Mouse (Mus musculus) stomach, postnatal 0 days (tissue): ENCODE data around the gene Fam198a. TPM values are rescaled to one million over a fixed set of nuclear protein-coding genes. Genes with fewer than 3 reads are reported as not detected.

Experiments
- ATAC-seq: fragments of 200-750 bp; cut with Nextera tagmentation; 2 replicates; pipeline ENCODE4 v1.8.0; 2017; ENCODE audit not compliant: low FRiP score, low TSS enrichment
- DNase-seq: peaks from one replicate; pipeline ENCODE4 v3.0.0-alpha.2; 2016; ENCODE audit warnings: low spot score
- H3K27ac ChIP-seq: fragments of 300-500 bp; sonication (generic); replicated peaks from 2 replicates; pipeline ENCODE4 v1.5.1; 2014; ENCODE audit warnings: mild to moderate bottlenecking, control low read depth
- H3K27me3 ChIP-seq: fragments of 300-500 bp; sonication (generic); 2 replicates; pipeline ENCODE4 v1.6.1; 2014; ENCODE audit warnings: low read length; ENCODE audit not compliant: control insufficient read depth, insufficient read depth
- H3K36me3 ChIP-seq: fragments of 300-500 bp; sonication (generic); 2 replicates; pipeline ENCODE4 v1.6.1; 2014; ENCODE audit warnings: low read length, mixed read lengths; ENCODE audit not compliant: control insufficient read depth, insufficient read depth
- H3K4me1 ChIP-seq: fragments of 300-500 bp; sonication (generic); replicated peaks from 2 replicates; pipeline ENCODE4 v1.6.1; 2014; ENCODE audit warnings: antibody characterized with exemption; ENCODE audit not compliant: control insufficient read depth, insufficient read depth
- H3K4me2 ChIP-seq: fragments of 300-500 bp; sonication (generic); replicated peaks from 2 replicates; pipeline ENCODE4 v1.6.1; 2014; ENCODE audit warnings: low read depth, mild to moderate bottlenecking, control low read depth, moderate library complexity
- H3K4me3 ChIP-seq: fragments of 300-500 bp; sonication (generic); 2 replicates; pipeline ENCODE4 v1.5.1; 2014; ENCODE audit warnings: low read depth, low read length, control low read depth
- H3K9ac ChIP-seq: fragments of 300-500 bp; sonication (generic); 2 replicates; pipeline ENCODE4 v1.6.1; 2014; ENCODE audit warnings: mild to moderate bottlenecking, low read length, control low read depth, mixed read lengths
- H3K9me3 ChIP-seq: fragments of 300-500 bp; sonication (generic); 2 replicates; pipeline ENCODE4 v1.6.1; 2016; ENCODE audit warnings: low read length; ENCODE audit not compliant: control insufficient read depth
- CTCF ChIP-seq: IDR thresholded peaks from 2 replicates; pipeline ENCODE4 v1.5.1; 2016; ENCODE audit warnings: antibody characterized with exemption, low read depth, mild to moderate bottlenecking, moderate library complexity
- EP300 ChIP-seq: optimal IDR thresholded peaks from 2 replicates; pipeline ENCODE3; 2016; ENCODE audit warnings: antibody characterized with exemption
- WGBS: fragments of 180-500 bp; shearing (Covaris S2); extraction: QIAGEN DNeasy Blood & Tissue Kit; methylation state at CpG from one replicate; pipeline ENCODE4 v1.1.7; 2014; 5-methylcytosine and 5-hydroxymethylcytosine counted together
- polyA plus RNA-seq: library from polyadenylated mRNA; unstranded; fragments of >200 nt; fragmentation: Nextera tagmentation; extraction: Ambion mirVana; gene quantifications from 2 replicates; pipeline ENCODE4 v1.2.1, GENCODE M21; 2015

Fam198a gene
- polyA plus RNA-seq, 1 experiment from 2014 or later, result 2.7 TPM

- TF ChIP-seq CTCF (no peak), EP300 (no peak)
- ATAC-seq (no peak), DNase-seq (peak; percentile 55)
- no peak overlapping the region for H3K9ac ChIP-seq
- H3K4me2 ChIP-seq, result no peak overlapping the region
- H3K27me3 ChIP-seq, result no peaks in the 10 kb centered on the region
- H3K9me3 ChIP-seq, result no peaks in the 10 kb centered on the region
- no peak overlapping the region for H3K27ac ChIP-seq
- no peak overlapping the region for H3K4me3 ChIP-seq
- no peaks in the 10 kb centered on the region for H3K36me3 ChIP-seq
- 49% methylated on average over 5 of the region's 5 CpGs for WGBS
- no peaks in the 10 kb centered on the region for H3K4me1 ChIP-seq
Observed at GRCm38 (mm10) chr9:121968258-121968657, 17.5 kb downstream of the Fam198a start.

GRCm38 (mm10) chr9:121969841-121970381 is 19.1 kb downstream of the Fam198a start:
- H3K9ac ChIP-seq, result no peak overlapping the region
- no peak for ATAC-seq
- H3K27me3 ChIP-seq, result no peaks in the 10 kb centered on the region
- no peaks in the 10 kb centered on the region for H3K36me3 ChIP-seq
- DNase-seq, result no peak
- no peak overlapping the region for H3K4me2 ChIP-seq
- TF ChIP-seq EP300 (no peak), CTCF (no peak)
- no peak overlapping the region for H3K4me3 ChIP-seq
- H3K9me3 ChIP-seq, result no peaks in the 10 kb centered on the region
- 0 out of 2 replicates have a peak overlapping the region, but pooled peaks have one; percentile 13 for H3K27ac ChIP-seq
- no peaks in the 10 kb centered on the region for H3K4me1 ChIP-seq
- WGBS, result 24% methylated on average over 5 of the region's 5 CpGs

DNA sequence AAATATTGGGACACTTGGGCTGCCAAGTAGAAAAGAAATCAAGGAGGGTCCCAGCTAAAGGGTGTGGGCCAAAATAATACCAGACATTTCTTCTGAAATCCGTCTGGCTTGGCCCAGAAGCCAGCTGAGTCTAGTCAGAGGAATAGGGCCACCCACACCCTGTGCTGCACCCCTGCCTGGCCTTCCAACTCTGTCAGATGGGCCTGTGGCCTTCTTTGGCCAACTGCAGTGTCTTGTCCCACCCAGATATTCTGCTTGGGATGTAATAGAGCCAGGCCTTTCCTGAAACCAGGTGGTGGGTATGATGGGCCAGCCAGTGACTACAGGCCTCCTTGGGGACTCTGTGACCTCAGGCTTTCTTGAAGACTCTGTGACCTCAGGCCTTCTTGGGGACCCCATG is 22.4 kb downstream of the Fam198a start:
- H3K9ac ChIP-seq, result no peak overlapping the region
- DNase-seq, result no peak
- H3K4me2 ChIP-seq, result no peak overlapping the region
- H3K27me3 ChIP-seq, result no peaks in the 10 kb centered on the region
- no peak overlapping the region for H3K4me3 ChIP-seq
- TF ChIP-seq EP300 (no peak), CTCF (no peak)
- ATAC-seq, result peak; percentile 31; the same call in 1 of the 2 replicates
- H3K27ac ChIP-seq, result peak overlapping the region; percentile 35; the same call in 1 of the 2 replicates
- 58% methylated on average over 1 of the region's 1 CpGs for WGBS
- no peaks in the 10 kb centered on the region for H3K36me3 ChIP-seq
- no peaks in the 10 kb centered on the region for H3K4me1 ChIP-seq
- no peaks in the 10 kb centered on the region for H3K9me3 ChIP-seq

DNA sequence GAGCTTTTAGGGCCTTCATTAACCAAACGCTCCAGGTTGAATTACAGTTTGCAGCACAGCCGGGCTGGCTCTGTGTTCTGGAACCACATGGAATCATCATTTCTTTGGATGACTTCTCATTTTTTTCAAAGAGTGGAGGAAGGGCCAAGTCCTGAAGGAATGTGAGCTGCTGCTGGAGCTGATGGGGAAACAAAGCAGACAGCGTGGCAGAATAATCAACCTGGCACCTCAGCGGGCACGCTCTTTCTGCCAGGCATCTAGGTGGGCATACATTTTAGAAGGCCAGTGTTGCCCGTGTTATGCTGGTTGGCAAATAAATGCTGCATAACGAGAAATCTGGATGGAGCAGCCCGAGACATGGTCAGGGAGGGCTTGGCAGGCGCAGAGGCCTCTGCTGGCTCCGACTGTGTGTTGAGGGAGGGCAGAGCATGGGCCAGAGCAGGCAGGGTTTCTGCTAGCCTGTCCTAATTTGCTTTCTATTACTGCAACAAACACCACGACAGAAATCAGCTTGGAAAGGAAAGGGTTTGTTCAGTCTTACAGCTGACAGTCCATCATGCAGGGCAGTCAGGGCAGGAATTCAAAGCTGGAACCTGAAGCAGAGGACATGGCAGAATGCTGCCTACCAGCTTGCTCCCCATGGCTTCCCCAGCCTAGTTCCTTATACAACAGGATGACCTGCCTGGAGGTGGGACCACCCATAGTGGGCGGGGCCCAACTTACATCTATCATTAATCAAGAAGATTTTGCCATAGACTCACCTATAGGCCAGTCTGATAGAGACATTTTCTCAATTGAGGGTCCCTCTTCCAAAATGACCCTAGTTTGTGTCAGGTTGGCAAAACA is 23.6 kb downstream of the Fam198a start:
- H3K27me3 ChIP-seq, result no peaks in the 10 kb centered on the region
- peak; percentile 36; the same call in 1 of the 2 replicates for ATAC-seq
- no peaks in the 10 kb centered on the region for H3K36me3 ChIP-seq
- no peak overlapping the region for H3K4me2 ChIP-seq
- H3K9ac ChIP-seq, result no peak overlapping the region
- no peaks in the 10 kb centered on the region for H3K4me1 ChIP-seq
- no peak for DNase-seq
- no peak overlapping the region for H3K4me3 ChIP-seq
- H3K9me3 ChIP-seq, result no peaks in the 10 kb centered on the region
- H3K27ac ChIP-seq, result peak overlapping the region; percentile 71
- 55% methylated on average over 12 of the region's 12 CpGs for WGBS
- TF ChIP-seq EP300, result no peak
- TF ChIP-seq CTCF, result no peak

DNA sequence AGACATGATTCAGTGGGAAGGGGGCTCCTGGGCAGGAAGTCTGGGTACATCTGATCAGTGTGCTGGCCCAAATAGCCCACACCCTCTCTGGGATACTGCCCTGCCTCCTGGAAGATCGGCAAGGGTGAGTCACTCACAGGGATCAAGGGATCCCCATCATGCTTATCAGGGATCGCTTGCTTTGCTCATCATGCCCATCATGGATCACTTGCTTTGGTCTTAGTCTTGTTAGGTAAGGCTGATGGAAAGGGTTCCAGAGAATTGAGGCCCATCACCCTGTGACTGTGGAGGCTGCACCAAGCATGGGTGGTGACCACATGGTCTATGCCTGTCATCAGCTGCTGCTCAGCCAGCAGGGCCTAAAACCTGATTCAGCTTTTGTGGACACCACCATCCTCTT is 24.5 kb downstream of the Fam198a start:
- Histone ChIP-seq H3K4me2 (no peak overlapping the region), H3K27me3 (no peaks in the 10 kb centered on the region), H3K9me3 (no peaks in the 10 kb centered on the region), H3K4me3 (no peak overlapping the region), H3K36me3 (no peaks in the 10 kb centered on the region), H3K9ac (no peak overlapping the region), H3K4me1 (no peaks in the 10 kb centered on the region), H3K27ac (no peak overlapping the region; the same call in 1 of the 2 replicates)
- DNase-seq, result no peak
- WGBS, result 61% methylated on average over 2 of the region's 2 CpGs
- no peak for TF ChIP-seq CTCF
- no peak for TF ChIP-seq EP300
- no peak for ATAC-seq

DNA sequence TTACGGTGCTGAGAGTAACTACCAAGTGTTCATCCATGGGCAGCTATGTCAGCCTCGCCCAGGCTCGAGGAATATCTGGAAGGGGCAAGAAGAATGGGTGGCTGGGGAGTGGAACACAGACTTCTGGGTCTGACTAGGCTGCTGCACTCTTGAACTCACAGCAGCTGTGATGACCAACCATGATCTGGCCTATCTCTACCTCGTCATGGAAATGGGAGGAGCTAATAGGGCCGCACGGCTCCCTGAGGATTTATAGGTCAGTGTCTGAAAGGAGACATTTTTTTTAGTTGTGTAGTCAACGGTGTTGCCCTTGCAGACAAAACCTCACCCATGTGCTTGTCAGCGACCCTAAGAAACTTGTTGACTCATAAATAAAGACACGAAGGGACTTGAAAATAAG is 30.3 kb downstream of the Fam198a start:
- H3K9ac ChIP-seq, result no peak overlapping the region
- no peak overlapping the region for H3K27ac ChIP-seq
- H3K27me3 ChIP-seq, result no peaks in the 10 kb centered on the region
- no peak overlapping the region for H3K4me3 ChIP-seq
- 78% methylated on average over 9 of the region's 9 CpGs for WGBS
- DNase-seq, result no peak
- H3K9me3 ChIP-seq, result no peaks in the 10 kb centered on the region
- no peaks in the 10 kb centered on the region for H3K4me1 ChIP-seq
- H3K4me2 ChIP-seq, result no peak overlapping the region
- ATAC-seq, result no peak
- H3K36me3 ChIP-seq, result no peaks in the 10 kb centered on the region
- TF ChIP-seq CTCF, result no peak
- TF ChIP-seq EP300, result no peak
